Mouse (Mus musculus) lung, adult 2 months (tissue): Measurements from ENCODE around the gene Ccl25.

ENCODE experiments used
- CTCF ChIP-seq: fragments of 200-500 bp; IDR thresholded peaks from 2 replicates; pipeline ENCODE4 v1.5.1; 2011; ENCODE audit warnings: mild to moderate bottlenecking, low read length, control low read depth; ENCODE audit not compliant: insufficient read depth
- POLR2A ChIP-seq: fragments of 200-500 bp; IDR thresholded peaks from 2 replicates; pipeline ENCODE4 v1.6.1; 2011; ENCODE audit warnings: low read depth, mild to moderate bottlenecking, control low read depth, low read length, borderline replicate concordance; ENCODE audit errors: extremely low read depth

GRCm38 (mm10) chr8:4324983-4325750, at the start of gene Ccl25, which contains the start of gene Elavl1:
- TF ChIP-seq POLR2A: peak; percentile 72; the same call in 1 of the 2 replicates
- no peak for TF ChIP-seq CTCF
